Mouse (Mus musculus): Measurements from ENCODE around the gene Med23. TPM values are rescaled to one million over a fixed set of nuclear protein-coding genes. Genes with fewer than 3 reads are reported as not detected.

Gene Med23
- 5.9 and 6.2 TPM in 2 replicates for polyA plus RNA-seq (2015; fragmentation: Nextera tagmentation; extraction: Ambion mirVana)

GRCm38 (mm10) chr10:24869760-24870290 is at the start of gene Med23:
TSS of gene Med23 (plus strand) at chr10:24869986.
- Histone ChIP-seq H3K27me3 (no peaks in the 10 kb centered on the region), H3K9me3 (replicated peaks) (no peaks in the 10 kb centered on the region), H3K27ac (replicated peaks) (peak within 1 kb of the TSS; percentile 74), H3K4me2 (peak within 1 kb of the TSS; percentile 69), H3K36me3 (replicated peaks) (peaks cover 28% of the 10 kb centered on the region), H3K4me3 (replicated peaks) (peak within 1 kb of the TSS; percentile 87), H3K4me1 (replicated peaks) (0 out of 2 replicates have a peak, but pooled peaks cover 5% of the 10 kb centered on the region), H3K9ac (peak within 1 kb of the TSS; percentile 92)
- under 1% methylated on average over 36 of the region's 36 CpGs for WGBS (ENCODE audit: insufficient replicate concordance)
- ATAC-seq (ENCODE audit: insufficient read depth): peak; percentile 100

GRCm38 (mm10) chr10:24821990-24822676 is 47.7 kb upstream of the Med23 start:
- H3K27ac ChIP-seq (replicated peaks): peak overlapping the region; percentile 81
- no peaks in the 10 kb centered on the region for H3K9me3 ChIP-seq (replicated peaks)
- H3K4me1 ChIP-seq (replicated peaks): peaks cover 39% of the 10 kb centered on the region
- no peak overlapping the region for H3K4me3 ChIP-seq (replicated peaks)
- H3K4me2 ChIP-seq: peak overlapping the region; percentile 33
- no peaks in the 10 kb centered on the region for H3K36me3 ChIP-seq (replicated peaks)
- no peak overlapping the region for H3K9ac ChIP-seq
- peak; percentile 77 for ATAC-seq (ENCODE audit: insufficient read depth)
- peaks cover 3% of the 10 kb centered on the region for H3K27me3 ChIP-seq
- 34% methylated on average over 4 of the region's 4 CpGs for WGBS (ENCODE audit: insufficient replicate concordance)

GRCm38 (mm10) chr10:24822842-24823241 is 46.9 kb upstream of the Med23 start:
- no peaks in the 10 kb centered on the region for H3K27me3 ChIP-seq
- peak overlapping the region; percentile 81; the same call in 1 of the 2 replicates for H3K27ac ChIP-seq (replicated peaks)
- H3K9me3 ChIP-seq (replicated peaks): no peaks in the 10 kb centered on the region
- peaks cover 46% of the 10 kb centered on the region for H3K4me1 ChIP-seq (replicated peaks)
- no peak overlapping the region for H3K9ac ChIP-seq
- no peak for ATAC-seq (ENCODE audit: insufficient read depth)
- H3K36me3 ChIP-seq (replicated peaks): no peaks in the 10 kb centered on the region
- H3K4me2 ChIP-seq: peak overlapping the region; percentile 48; the same call in 1 of the 2 replicates
- H3K4me3 ChIP-seq (replicated peaks): no peak overlapping the region
- WGBS (ENCODE audit: insufficient replicate concordance): 52% methylated on average over 1 of the region's 1 CpGs

GRCm38 (mm10) chr10:24823265-24823664 is 46.5 kb upstream of the Med23 start:
- peak; percentile 81 for ATAC-seq (ENCODE audit: insufficient read depth)

GRCm38 (mm10) chr10:24823697-24824535 is 45.9 kb upstream of the Med23 start:
- H3K4me2 ChIP-seq: peak overlapping the region; percentile 48

More at GRCm38 (mm10) chr10:24823265-24823664, 46.5 kb upstream of the Med23 start:
- Histone ChIP-seq H3K4me2 (peak overlapping the region; percentile 48), H3K9me3 (replicated peaks) (no peaks in the 10 kb centered on the region), H3K9ac (peak overlapping the region; percentile 15; the same call in 1 of the 2 replicates), H3K4me1 (replicated peaks) (peaks cover 50% of the 10 kb centered on the region), H3K27me3 (no peaks in the 10 kb centered on the region), H3K36me3 (replicated peaks) (no peaks in the 10 kb centered on the region), H3K4me3 (replicated peaks) (peak overlapping the region; percentile 11; the same call in 1 of the 2 replicates), H3K27ac (replicated peaks) (peak overlapping the region; percentile 81)
- 8% methylated on average over 1 of the region's 1 CpGs for WGBS (ENCODE audit: insufficient replicate concordance)

GRCm38 (mm10) chr10:24824621-24825020 is 45.2 kb upstream of the Med23 start:
- H3K9me3 ChIP-seq (replicated peaks): no peaks in the 10 kb centered on the region
- no peak overlapping the region for H3K4me2 ChIP-seq
- no peaks in the 10 kb centered on the region for H3K36me3 ChIP-seq (replicated peaks)
- 85% methylated on average over 8 of the region's 8 CpGs for WGBS (ENCODE audit: insufficient replicate concordance)
- ATAC-seq (ENCODE audit: insufficient read depth): no peak
- H3K4me1 ChIP-seq (replicated peaks): peaks cover 62% of the 10 kb centered on the region
- H3K27ac ChIP-seq (replicated peaks): 0 out of 2 replicates have a peak overlapping the region, but pooled peaks have one; percentile 81
- no peak overlapping the region for H3K4me3 ChIP-seq (replicated peaks)
- no peak overlapping the region for H3K9ac ChIP-seq
- no peaks in the 10 kb centered on the region for H3K27me3 ChIP-seq

More at GRCm38 (mm10) chr10:24823697-24824535, 45.9 kb upstream of the Med23 start:
- H3K9me3 ChIP-seq (replicated peaks): no peaks in the 10 kb centered on the region
- H3K4me1 ChIP-seq (replicated peaks): peaks cover 55% of the 10 kb centered on the region
- peak overlapping the region; percentile 81 for H3K27ac ChIP-seq (replicated peaks)
- WGBS (ENCODE audit: insufficient replicate concordance): 52% methylated on average over 16 of the region's 16 CpGs
- H3K36me3 ChIP-seq (replicated peaks): no peaks in the 10 kb centered on the region
- peak overlapping the region; percentile 15; the same call in 1 of the 2 replicates for H3K9ac ChIP-seq
- peak; percentile 74 for ATAC-seq (ENCODE audit: insufficient read depth)
- H3K27me3 ChIP-seq: no peaks in the 10 kb centered on the region
- peak overlapping the region; percentile 11; the same call in 1 of the 2 replicates for H3K4me3 ChIP-seq (replicated peaks)

- Histone ChIP-seq H3K36me3 (replicated peaks) (no peaks in the 10 kb centered on the region), H3K9me3 (replicated peaks) (no peaks in the 10 kb centered on the region), H3K4me2 (no peak overlapping the region), H3K4me3 (replicated peaks) (no peak overlapping the region), H3K4me1 (replicated peaks) (peaks cover 69% of the 10 kb centered on the region), H3K27me3 (no peaks in the 10 kb centered on the region), H3K27ac (replicated peaks) (peak overlapping the region; percentile 7; the same call in 1 of the 2 replicates), H3K9ac (no peak overlapping the region)
- 73% methylated on average over 7 of the region's 7 CpGs for WGBS (ENCODE audit: insufficient replicate concordance)
- no peak for ATAC-seq (ENCODE audit: insufficient read depth)
Measured at GRCm38 (mm10) chr10:24825456-24826081, 44.2 kb upstream of the Med23 start.

GRCm38 (mm10) chr10:24826130-24826529 is 43.7 kb upstream of the Med23 start:
- Histone ChIP-seq H3K4me3 (replicated peaks) (no peak overlapping the region), H3K27ac (replicated peaks) (0 out of 2 replicates have a peak overlapping the region, but pooled peaks have one; percentile 7), H3K9me3 (replicated peaks) (no peaks in the 10 kb centered on the region), H3K36me3 (replicated peaks) (no peaks in the 10 kb centered on the region), H3K27me3 (no peaks in the 10 kb centered on the region), H3K9ac (no peak overlapping the region), H3K4me1 (replicated peaks) (peaks cover 73% of the 10 kb centered on the region), H3K4me2 (no peak overlapping the region)
- no peak for ATAC-seq (ENCODE audit: insufficient read depth)
- 59% methylated on average over 6 of the region's 6 CpGs for WGBS (ENCODE audit: insufficient replicate concordance)

GRCm38 (mm10) chr10:24828136-24828535 is 41.6 kb upstream of the Med23 start:
- Histone ChIP-seq H3K27ac (replicated peaks) (peak overlapping the region; percentile 56), H3K4me3 (replicated peaks) (no peak overlapping the region), H3K4me2 (peak overlapping the region; percentile 48), H3K9me3 (replicated peaks) (no peaks in the 10 kb centered on the region), H3K27me3 (no peaks in the 10 kb centered on the region), H3K9ac (no peak overlapping the region), H3K4me1 (replicated peaks) (peaks cover 59% of the 10 kb centered on the region), H3K36me3 (replicated peaks) (no peaks in the 10 kb centered on the region)
- ATAC-seq (ENCODE audit: insufficient read depth): peak; percentile 80
- 48% methylated on average over 4 of the region's 4 CpGs for WGBS (ENCODE audit: insufficient replicate concordance)

- WGBS (ENCODE audit: insufficient replicate concordance): 52% methylated on average over 5 of the region's 5 CpGs
- Histone ChIP-seq H3K27me3 (no peaks in the 10 kb centered on the region; the same call in 1 of the 2 replicates), H3K36me3 (replicated peaks) (no peaks in the 10 kb centered on the region), H3K4me3 (replicated peaks) (no peak overlapping the region), H3K9ac (no peak overlapping the region), H3K9me3 (replicated peaks) (no peaks in the 10 kb centered on the region), H3K4me2 (no peak overlapping the region), H3K4me1 (replicated peaks) (peaks cover 55% of the 10 kb centered on the region), H3K27ac (replicated peaks) (0 out of 2 replicates have a peak overlapping the region, but pooled peaks have one; percentile 3)
- ATAC-seq (ENCODE audit: insufficient read depth): no peak
Measured at GRCm38 (mm10) chr10:24830448-24830847, 39.3 kb upstream of the Med23 start.
